Mouse (Mus musculus) heart, adult 18-20 months (tissue): ENCODE results near the gene Spryd7. TPM values are rescaled to one million over a fixed set of nuclear protein-coding genes. Genes with fewer than 3 reads are reported as not detected.
"Not testable (repeated sequence)": the region's sequence is repeated elsewhere in the genome, so short reads cannot be mapped to it uniquely, and the experiment has no call there.

Experiments used
- DNase-seq, 2 experiments: peaks; one replicate each; pipeline ENCODE4 v3.0.0; 2021 to 2022; ENCODE audit warnings: mixed read lengths in 1 of 2
- long read RNA-seq, 2 experiments: library from polyadenylated mRNA; stranded (forward); transcript quantifications; one replicate each; pipeline ENCODE4 v2.0.0; 2021
- total RNA-seq, 2 experiments: library from RNA; stranded (reverse); gene quantifications; 2 replicates each; pipeline ENCODE4 v1.2.3; 2021

Spryd7 gene
- 10 to 100 TPM; 57.3 to 57.8 TPM for total RNA-seq
- long read RNA-seq, experiment 1, full-length matches to known transcripts, result 31 of 56 reads
- long read RNA-seq, experiment 1, partial matches to known transcripts, result 22 of 56 reads
- long read RNA-seq, experiment 1, other reads (novel, unspliced or antisense), result 3 of 56 reads
- long read RNA-seq, experiment 2, full-length matches to known transcripts, result 32 of 42 reads
- long read RNA-seq, experiment 2, partial matches to known transcripts, result 10 of 42 reads
- long read RNA-seq, experiment 2, other reads (novel, unspliced or antisense), result 0 of 42 reads

DNA sequence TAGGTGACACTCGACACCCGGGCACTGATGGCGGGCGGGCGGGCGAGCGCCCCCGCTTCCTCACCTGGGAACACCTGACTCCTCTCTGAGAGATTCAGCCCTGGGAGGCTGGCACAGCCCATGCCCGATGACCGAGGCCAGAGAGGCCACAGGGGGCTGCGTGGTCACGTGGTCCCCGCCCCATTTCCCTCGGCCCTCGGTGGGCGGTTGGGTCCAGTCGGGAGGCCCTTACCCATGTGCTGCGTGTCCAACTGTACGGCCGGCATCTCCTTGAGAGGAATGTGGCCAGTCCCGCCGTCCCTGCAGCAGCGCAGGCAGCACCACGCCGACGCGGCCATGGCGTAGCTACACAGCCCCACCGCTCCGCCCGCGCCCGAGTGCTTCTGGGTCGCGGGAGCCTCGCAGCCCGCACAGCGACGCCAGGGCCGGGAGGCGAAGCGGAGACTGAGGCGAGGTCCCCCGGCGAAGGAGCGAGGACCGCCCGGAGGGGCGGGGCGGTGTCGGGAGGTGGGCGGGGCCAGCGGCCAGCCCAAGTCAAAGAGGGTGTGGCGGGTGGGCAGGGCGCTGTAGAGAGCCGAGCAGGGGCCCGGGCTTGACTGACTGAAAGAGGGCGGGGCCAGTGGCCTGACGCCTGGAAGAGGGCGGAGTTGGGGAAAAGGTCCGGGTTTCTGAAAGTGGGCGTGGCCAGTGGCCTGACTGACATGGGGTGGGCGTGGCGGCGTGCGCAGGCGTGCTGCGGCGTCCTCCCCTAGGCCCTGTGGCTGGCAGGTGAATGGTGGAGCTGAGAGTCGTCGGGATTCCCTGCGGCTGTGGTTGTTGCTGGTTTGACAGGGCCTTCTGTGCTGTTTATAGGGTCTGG lies at the start of gene Spryd7:
TSS of gene Spryd7 (minus strand) at position 598 of the 859 bp plus-strand sequence.
- DNase-seq, result peak; percentile 98 to 99

DNA sequence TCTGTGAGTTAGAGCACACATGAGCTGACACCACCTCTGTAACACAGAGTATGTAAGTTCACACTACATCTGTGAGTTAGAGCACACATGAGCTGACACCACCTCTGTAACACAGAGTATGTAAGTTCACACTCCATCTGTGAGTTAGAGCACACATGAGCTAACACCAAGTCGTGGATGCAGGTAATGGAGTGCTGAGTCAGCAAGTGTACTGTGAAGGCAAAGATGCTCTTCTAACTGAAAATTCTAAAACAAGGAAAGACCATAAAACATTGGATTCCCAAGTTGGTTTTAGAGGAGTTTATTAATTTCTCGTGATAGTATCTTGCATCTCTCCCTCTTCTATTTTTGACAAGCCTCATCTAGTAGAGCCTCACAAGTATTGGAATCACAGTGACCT lies 49.4 kb upstream of the Spryd7 start:
- not testable (repeated sequence) for DNase-seq

DNA sequence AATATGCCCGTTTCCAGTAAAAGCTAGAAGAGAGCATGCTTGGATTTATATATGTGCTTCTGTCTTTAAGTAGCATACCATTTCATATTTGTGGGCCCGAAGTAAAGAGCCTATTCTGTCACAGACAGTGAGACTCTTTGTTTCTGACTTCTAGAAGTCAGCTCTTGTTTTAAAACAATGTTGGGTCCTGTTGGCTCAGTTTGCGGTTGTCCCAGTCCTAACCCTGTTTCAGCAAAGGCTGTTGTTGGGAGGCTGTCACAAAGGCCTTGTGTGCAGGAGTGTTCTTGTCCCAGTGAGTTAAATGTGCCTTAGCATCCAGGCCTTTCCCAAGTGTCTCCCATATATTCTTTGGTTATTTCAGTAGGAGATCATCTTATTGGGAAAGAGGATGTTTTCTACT lies 47.4 kb upstream of the Spryd7 start:
- no peak for DNase-seq

DNA sequence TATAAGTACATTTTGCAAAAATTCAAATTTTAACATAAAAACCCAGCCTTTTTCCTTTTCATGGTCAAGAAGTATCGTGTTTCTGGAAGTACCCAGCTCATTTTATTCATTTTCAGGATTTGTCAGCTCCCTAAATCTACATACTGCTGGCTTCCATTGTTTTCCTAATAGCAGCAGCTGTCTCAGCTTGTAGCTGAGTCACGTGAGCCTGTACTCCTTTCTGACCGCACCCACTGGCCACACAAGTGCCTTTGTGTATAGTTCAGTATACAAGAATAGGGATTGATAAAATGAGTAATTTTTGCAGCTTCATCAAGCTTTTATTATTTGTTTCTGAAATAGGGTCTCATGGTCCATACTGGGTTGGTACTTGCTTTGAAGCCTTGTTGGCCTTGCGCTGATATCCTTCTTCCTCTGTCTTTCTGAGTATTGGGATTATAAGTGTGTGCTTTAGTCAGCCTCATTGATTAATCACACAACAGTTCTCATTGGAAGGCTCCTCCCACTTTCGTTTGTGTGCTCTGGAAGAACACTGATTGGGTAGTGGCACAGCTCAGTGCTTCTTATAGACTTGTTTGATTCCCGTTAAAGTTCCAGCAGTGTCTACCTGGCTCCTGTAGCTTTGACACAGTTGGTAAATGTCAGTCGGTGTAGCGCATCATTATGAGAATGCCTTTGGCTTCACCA lies 46.5 kb upstream of the Spryd7 start:
- DNase-seq, result no peak

DNA sequence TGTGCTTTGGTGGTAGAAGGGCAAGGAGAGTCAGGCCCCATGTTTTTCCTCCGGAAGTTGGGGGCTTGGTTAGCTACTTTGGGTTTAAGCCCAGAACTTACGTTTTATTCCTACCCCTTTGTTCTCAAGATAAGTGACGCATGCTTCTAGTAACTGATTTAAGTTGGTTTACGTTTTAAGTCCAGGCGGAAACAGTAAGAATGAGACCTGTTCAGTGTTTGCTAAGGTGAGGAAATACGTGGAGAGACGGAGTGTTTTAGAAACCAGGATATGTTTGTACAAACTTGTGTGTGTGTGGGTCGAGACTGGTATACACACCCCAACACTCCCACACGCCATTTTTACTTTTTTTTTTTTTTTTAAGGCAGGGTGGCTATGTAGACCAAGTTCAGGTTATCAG lies 44.7 kb upstream of the Spryd7 start:
- no peak for DNase-seq

DNA sequence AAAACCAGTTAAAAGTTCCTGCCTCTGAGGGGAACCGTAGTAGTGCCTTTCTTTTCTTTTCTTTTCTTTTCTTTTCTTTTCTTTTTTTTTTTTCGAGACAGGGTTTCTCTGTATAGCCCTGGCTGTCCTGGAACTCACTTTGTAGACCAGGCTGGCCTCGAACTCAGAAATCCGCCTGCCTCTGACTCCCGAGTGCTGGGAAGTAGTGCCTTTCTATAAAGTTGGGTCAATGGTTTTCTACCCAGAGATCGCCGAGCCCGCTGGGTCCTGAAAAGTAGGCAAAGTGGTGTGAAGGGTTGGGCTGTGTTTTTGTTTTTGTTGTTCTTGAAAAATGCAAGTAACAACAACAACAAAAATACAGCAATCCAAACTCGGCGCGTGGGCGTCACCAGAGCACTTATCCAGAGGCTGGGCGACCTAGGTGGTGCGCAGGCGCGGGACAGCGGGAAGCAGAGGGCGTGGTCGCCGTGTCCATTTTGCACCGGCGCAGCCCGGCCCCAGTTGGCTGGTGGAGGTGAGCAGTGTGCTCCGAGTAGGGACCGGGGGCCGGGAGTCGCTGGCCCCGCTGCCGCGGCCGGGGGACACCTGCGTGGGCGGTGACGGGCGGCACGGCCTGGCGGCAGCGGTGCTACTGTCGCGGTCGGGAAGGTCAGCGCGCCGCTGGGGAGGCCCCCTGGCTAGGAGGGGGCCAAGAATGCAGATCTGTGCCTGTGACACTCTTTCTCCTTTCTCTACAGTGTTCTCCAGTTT lies 42.5 kb upstream of the Spryd7 start:
- DNase-seq, result peak; percentile 92 to 94

DNA sequence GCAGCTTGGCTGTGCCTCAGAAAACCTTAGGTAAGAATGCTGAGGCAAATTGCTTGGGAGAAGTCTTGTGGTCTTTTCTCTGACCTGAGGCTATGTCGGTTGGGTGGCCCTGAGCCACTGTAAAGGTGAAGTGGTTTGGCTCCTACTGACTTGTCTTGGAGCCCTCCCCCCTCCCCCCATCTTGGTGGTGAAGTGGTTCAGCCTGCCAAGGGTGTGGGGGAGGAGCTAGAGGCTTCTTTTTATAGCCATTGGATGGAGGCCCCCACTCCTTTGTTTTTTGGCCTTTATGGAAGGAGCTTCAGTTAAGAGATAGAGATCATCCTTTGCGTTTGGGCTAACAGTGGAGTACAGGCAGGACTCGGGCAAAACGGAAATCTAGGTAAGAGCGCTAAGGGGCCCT lies 41.3 kb upstream of the Spryd7 start, which contains the start of gene Trim13:
TSS of gene Trim13 (plus strand) at position 280 of the 400 bp plus-strand sequence.
- DNase-seq, result no peak

DNA sequence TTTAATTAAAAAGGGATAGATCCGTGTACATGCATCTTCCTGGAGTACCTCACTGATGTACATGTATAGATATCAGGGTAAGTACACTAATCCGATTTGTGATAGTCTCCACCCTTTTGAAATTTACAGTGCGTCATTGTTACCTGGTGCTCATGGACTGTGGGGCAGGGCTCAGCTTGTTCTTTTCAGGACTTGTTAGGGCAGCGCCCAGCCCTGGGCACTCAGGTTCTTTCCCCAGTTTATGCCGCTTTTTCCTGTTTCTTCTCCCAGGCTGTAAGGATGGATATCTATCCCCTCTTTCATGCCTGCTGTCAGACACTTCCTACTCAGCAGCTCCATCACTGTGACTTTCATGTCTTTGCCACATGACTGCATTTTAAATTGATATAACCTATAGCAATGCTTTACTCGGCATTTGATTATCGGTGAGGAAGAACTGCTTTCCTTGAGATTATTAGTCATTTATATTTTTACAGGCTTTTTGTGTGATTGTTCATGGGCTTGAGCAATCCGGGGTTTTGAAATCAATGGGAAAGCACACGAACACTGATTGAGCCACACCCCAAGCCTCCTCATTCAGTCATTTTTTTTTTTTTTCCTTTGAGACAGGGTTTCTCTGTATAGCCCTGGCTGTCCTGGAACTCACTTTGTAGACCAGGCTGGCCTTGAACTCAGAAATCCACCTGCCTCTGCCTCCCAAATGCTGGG lies 40.2 kb upstream of the Spryd7 start:
- DNase-seq, result no peak

DNA sequence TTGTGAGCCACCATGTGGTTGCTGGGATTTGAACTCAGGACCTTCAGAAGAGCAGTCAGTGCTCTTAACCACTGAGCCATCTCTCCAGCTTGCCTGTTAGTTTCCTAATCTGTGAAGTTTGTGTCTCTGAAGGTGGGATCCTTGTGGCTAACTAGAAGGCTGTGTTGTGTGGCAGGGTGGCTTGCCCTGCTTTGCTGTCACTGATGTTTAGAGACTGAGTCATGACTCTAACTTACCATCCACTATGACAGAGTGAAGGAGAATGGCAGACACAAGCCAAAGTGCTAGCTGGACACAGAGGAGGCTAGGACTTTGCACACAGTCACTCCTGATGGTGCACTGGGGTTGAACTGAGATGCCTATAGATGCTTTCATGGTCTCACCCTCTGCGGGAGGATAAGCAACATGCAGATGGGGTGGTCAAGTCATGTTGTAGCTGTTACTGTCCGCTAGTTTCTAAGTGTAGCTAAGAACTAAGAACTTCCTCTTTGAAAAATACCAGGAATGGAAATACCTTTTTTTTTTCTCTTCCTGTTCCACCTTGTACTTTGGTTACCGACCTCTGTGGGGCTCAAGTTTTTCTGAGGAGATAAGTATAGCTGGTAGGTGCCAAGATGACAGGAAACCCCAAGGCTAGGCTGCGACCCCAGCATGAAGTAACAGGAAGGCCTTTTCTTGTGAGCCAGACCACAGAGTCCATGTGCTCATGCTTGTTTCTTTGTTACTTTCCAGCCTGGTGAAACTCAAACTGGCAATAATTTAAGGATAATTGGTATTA lies 32.8 kb upstream of the Spryd7 start:
- no peak for DNase-seq

DNA sequence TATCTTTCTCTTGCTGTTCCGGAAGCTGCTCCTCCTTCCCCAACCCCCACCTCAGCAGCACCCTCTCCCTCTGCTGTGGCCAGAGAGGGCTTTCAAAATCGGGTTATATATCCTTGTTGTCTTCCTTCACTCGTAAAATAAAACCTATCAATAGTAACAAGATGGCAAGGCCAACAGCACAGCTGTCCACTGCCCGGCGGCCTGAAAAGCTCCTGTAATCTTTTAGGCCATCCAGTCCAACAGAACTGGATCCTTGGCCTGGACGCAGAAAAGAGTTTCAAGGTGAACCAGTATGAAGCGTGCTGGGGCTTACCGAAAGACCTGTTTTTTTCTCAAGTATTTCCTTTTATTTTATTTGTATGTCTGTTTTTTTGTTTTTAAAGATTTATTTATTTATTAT lies 19.3 kb upstream of the Spryd7 start:
- no peak for DNase-seq

DNA sequence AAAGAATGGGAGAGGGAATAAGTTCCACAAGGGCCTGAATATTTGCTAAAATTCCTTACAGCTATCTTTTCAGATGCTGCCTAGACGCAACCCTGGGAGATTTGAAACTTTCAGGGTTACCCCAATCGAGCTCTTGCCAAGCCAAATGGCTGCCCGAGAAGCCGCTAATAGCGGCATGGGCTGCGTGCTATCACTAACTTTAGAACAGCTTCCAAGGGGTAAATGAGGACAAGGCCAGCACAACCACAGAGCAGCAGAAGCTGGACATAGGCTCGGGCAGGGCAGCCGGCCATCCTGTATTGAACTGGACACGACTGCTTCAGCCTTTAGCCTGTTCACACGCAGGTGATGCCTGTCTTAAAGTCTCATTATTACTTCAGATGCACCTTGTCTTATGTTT lies 18.4 kb upstream of the Spryd7 start:
- DNase-seq, result peak; percentile 56 to 62

DNA sequence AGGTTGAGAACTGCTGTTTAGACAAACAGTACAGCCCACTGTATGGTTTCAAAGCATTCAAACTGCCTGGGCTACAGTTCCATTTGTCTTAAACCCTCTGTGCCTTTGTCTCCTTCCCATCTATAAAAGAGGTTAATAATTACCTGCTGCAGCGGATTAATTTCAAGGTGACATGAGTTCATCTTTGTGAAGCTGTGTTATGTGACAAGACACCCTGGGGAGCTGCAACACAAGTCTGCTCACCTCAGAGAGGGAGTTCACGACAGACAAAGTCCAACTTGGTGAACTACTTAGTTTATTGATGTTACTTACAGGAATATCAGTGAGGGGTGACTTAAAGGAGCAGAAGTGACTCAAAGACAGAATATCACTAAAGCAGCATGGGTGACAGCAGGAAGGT lies 15.4 kb upstream of the Spryd7 start:
- no peak for DNase-seq

DNA sequence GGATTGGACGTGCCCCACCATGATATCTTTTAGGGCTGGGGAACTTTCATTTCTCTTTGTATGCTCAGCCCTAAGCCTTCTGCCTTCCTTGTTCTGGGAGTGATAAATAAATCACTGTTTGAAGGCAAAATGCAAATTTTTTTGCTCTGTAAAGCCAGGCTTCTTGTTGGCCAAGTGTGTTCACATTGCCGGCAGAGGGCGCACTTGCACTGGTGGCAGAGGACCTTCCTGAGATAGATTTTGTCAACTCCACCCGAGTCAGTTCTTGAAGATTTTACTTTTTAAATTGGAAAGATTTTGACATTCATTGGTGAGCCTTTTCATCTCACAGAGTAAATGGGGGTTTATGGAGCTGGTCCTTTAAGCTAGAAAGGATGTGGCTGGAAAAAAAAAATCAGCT lies 14.7 kb upstream of the Spryd7 start:
- DNase-seq, result peak; percentile 80 to 96

DNA sequence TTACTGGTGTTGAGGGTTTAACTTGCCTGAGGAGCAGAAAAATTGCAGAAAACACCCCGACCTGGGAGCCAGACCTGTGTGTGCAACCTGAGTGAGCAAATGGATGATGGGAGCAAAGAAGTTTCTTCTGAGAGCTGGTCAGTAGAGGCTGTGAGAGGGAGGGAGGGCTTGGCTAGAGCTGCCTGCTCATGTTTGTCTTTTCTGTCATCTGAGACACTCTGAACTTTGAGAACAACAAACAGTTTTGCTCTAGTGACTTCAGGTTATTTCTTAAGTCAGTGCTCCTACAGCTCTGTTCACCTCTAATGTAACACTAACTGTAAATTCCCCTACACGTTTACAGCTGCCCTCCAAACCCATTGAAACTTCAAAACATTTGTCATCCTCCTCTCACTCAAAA lies 12.7 kb upstream of the Spryd7 start:
- DNase-seq, result no peak

DNA sequence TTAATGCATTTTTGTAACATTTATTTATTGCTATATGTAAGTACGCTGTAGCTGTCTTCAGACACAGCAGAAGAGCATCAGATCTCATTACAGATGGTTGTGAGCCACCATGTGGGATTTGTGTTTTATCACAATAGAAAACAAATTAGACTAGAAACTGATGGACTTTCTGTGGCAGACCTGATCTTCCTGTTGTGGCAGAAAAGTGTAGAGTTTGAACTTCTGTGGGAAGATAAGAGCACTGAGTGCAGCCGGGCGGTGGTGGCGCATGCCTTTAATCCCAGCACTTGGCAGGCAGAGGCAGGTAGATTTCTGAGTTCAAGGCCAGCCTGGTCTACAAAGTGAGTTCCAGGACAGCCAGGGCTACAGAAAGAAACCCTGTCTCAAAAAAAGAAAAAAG lies 9.5 kb upstream of the Spryd7 start:
- DNase-seq, result not testable (repeated sequence)

DNA sequence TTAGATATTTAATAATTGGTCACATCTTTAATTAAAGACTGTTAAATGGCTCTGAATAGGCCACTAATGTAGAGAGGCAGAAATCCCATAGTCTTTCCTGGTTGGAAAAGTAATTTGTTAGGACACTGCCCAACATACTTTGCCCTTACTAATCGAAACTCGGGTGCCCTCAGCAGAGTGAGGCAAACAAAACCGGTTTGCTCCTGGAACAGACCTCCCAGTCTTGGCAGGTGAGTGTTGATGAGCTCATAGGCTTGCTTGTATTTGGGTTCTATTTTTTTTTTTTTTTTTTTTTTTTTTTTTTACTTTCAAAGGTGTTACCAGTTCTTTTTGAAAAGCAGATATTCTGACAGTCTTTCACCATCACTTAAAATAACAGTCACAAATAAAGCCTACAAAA lies 3.2 kb upstream of the Spryd7 start:
- no peak for DNase-seq

DNA sequence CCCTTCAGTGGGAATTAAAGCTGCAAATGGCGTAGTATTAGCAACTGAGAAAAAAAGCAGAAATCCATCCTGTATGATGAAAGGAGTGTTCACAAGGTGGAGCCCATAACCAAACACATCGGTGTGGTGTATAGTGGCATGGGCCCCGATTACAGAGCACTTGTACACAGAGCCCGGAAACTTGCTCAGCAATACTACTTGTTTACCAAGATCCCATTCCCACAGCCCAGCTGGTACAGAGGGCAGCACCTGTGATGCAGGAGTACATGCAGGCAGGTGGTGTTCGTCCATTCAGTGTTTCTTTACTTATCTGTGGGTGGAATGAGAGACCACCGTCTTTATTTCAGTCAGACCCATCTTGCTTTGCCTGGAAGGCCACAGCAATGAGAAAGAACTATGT lies 2.2 kb upstream of the Spryd7 start:
- no peak for DNase-seq

DNA sequence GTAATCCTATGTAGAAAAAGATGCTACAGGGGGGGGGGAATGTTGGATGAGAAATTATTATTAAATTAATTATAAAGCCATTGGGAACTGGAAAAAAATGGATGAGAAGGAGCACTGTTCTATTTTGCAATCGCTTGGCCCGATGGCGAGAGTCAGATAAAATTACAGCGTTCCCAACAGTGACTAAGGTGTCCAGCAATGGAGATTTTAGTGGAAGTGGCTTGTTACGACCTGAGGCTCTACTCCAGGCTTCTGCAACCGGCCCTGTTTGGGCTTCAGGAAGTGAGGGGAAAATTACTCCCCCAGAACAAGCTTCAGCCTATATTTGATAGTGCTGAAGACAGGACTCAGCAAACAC lies 776 bp downstream of the Spryd7 start:
- DNase-seq, result no peak

DNA sequence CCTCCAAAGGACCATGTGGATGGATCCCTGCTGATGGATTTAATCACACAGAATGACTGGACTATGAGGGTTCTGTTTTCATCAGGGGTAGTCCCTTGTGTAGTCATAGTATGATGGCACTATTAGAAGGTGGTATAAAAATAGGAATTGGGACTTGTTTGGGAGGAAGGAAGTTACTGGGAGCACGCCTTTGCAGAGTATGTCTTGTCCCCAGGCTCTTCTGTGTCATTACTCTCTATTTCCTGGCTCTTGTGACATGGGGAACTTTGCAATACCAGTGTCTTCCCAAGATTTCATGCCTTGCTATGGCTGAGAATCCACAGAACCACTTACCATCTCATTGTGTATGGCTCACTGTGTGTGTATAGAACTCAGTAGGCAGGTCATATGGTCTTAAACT lies 8.1 kb downstream of the Spryd7 start:
- DNase-seq, result peak in 1 of 2 experiments; percentile 40

DNA sequence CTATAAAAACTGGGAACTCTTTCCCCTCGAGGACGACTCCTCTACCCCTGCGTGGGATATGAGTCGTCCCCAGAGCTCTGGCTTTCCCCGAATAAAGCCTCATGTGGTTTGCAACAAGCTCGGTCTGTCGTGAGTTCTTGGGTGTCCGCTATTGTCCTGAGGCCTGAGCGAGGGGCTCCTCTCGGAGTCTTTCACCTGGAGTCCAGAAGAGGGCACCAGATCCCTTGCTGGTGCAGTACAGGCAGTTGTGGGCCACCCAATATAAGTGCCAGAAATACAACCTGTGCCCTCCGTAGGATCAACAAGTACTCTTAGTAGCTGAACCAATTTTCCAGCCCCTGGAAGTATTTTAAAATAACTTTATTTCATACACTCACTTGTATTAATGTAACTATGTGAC lies 18.9 kb downstream of the Spryd7 start:
- not testable (repeated sequence) for DNase-seq
